Mouse (Mus musculus): ENCODE results near the gene Fstl1.

DNA sequence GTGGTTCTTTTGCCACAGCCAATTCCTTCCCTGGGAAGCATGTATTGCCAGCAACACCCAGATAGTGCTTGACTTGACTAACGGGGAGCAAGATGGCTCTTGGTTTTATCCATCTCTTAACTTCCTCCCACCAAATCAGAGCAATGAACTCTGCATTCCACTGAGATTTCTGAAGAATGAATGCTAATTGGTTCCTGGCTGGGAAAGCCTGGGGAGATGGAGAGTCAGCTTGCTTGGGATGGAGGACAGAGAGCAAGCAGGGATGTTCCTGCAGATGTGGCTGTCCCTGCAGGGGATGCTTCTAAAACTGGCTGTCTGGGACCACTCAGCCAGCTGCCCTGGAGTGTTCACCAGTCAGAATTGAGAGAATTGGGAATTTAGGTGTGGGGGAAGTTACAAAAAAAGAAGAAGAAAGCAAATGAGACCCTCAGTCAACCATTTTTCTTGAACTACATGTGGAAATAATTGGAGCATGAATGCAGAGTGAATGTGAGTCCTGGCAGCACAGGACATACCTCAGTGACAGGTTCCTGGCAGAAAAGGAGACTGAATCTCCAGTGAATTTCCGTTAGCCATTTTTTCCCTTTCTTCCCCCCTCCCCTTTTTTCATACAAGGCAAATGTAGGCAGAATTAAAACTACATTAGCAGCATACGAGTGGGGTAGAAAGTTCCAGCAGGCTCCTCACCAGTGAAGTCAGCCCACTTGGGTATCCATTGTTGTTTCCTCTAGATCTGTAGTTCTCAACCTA is 29.2 kb downstream of the Fstl1 start:
- TF ChIP-seq POLR2A (IDR thresholded peaks at IDR 0.05; ENCODE audit: insufficient read depth, low read length) (no peak), EP300 (IDR thresholded peaks at IDR 0.05; ENCODE audit: insufficient read depth, low read depth, low read length) (no peak), CTCF (IDR thresholded peaks at IDR 0.05; ENCODE audit: low read depth, low read length) (no peak)
